Mouse (Mus musculus) thymus, adult 2 months (tissue): Measurements from ENCODE around the gene Igf1.

Experiments
- CTCF ChIP-seq: fragments of 200-500 bp; IDR thresholded peaks from 2 replicates; pipeline ENCODE4 v1.5.1; 2012; ENCODE audit warnings: mild to moderate bottlenecking, control low read depth, low read length, moderate library complexity, borderline replicate concordance; ENCODE audit not compliant: control insufficient read depth, poor library complexity, insufficient read depth; ENCODE audit errors: extremely low read depth
- POLR2A ChIP-seq: fragments of 200-500 bp; IDR thresholded peaks from 2 replicates; pipeline ENCODE4 v1.6.1; 2012; ENCODE audit warnings: mild to moderate bottlenecking, low read length, control low read depth, moderate library complexity; ENCODE audit not compliant: control insufficient read depth, poor library complexity, insufficient read depth; ENCODE audit errors: extremely low read depth

GRCm38 (mm10) chr10:87885326-87886040 lies 27.4 kb downstream of the Igf1 start:
- TF ChIP-seq POLR2A (no peak), CTCF (no peak)
